Mouse (Mus musculus): ENCODE measurements around the gene Klra3. TPM values are rescaled to one million over a fixed set of nuclear protein-coding genes. Genes with fewer than 3 reads are reported as not detected.
"Not testable (repeated sequence)": the region's sequence is repeated elsewhere in the genome, so short reads cannot be mapped to it uniquely, and the experiment has no call there.

Gene Klra3
- not detected in 2 replicates for polyA plus RNA-seq (2015; fragmentation: Nextera tagmentation; extraction: Ambion mirVana)

- 82% methylated on average over 8 of the region's 8 CpGs for WGBS
These were observed at the start of gene Klra3 for GRCm38 (mm10) chr6:130337411-130337810. Gene Klra3, minus strand, starts transcription at chr6:130337574.

GRCm38 (mm10) chr6:130386750-130387149 is 49.4 kb upstream of the Klra3 start, which contains the start of gene Klra1:
Gene Klra1, minus strand, starts transcription at chr6:130386874.
- Histone ChIP-seq H3K27ac (no peak within 1 kb of the TSS), H3K4me3 (replicated peaks; ENCODE audit: low read depth, low read length) (no peak within 1 kb of the TSS), H3K9ac (ENCODE audit: low read depth, low read length) (no peak within 1 kb of the TSS), H3K4me1 (replicated peaks; ENCODE audit: insufficient read depth, low read length) (no peaks in the 10 kb centered on the region), H3K36me3 (ENCODE audit: insufficient read depth, low read length) (no peaks in the 10 kb centered on the region), H3K9me3 (replicated peaks; ENCODE audit: low read length) (no peaks in the 10 kb centered on the region), H3K27me3 (ENCODE audit: insufficient read depth, low read length) (no peaks in the 10 kb centered on the region), H3K4me2 (ENCODE audit: low read length) (no peak within 1 kb of the TSS)
- no peak for TF ChIP-seq CTCF (IDR thresholded peaks at IDR 0.05; ENCODE audit: low read depth)
- no peak for DNase-seq (ENCODE audit: low spot score)
- no peak for ATAC-seq (replicated peaks; ENCODE audit: low FRiP score, low read depth)
- WGBS: 79% methylated on average over 2 of the region's 2 CpGs

More at GRCm38 (mm10) chr6:130337411-130337810, at the start of gene Klra3:
- Histone ChIP-seq H3K9me3 (replicated peaks; ENCODE audit: low read length) (no peaks in the 10 kb centered on the region), H3K36me3 (ENCODE audit: insufficient read depth, low read length) (no peaks in the 10 kb centered on the region), H3K27ac (no peak within 1 kb of the TSS), H3K4me3 (replicated peaks; ENCODE audit: low read depth, low read length) (no peak within 1 kb of the TSS), H3K4me1 (replicated peaks; ENCODE audit: insufficient read depth, low read length) (no peaks in the 10 kb centered on the region), H3K27me3 (ENCODE audit: insufficient read depth, low read length) (no peaks in the 10 kb centered on the region), H3K9ac (ENCODE audit: low read depth, low read length) (no peak within 1 kb of the TSS), H3K4me2 (ENCODE audit: low read length) (no peak within 1 kb of the TSS)
- ATAC-seq (replicated peaks; ENCODE audit: low FRiP score, low read depth): no peak
- no peak for DNase-seq (ENCODE audit: low spot score)
- TF ChIP-seq CTCF (IDR thresholded peaks at IDR 0.05; ENCODE audit: low read depth): no peak

GRCm38 (mm10) chr6:130385803-130386202 is 48.4 kb upstream of the Klra3 start:
- DNase-seq (ENCODE audit: low spot score): no peak
- Histone ChIP-seq H3K4me3 (replicated peaks; ENCODE audit: low read depth, low read length) (no peak overlapping the region), H3K4me1 (replicated peaks; ENCODE audit: insufficient read depth, low read length) (no peaks in the 10 kb centered on the region), H3K27me3 (ENCODE audit: insufficient read depth, low read length) (no peaks in the 10 kb centered on the region), H3K9ac (ENCODE audit: low read depth, low read length) (no peak overlapping the region), H3K9me3 (replicated peaks; ENCODE audit: low read length) (no peaks in the 10 kb centered on the region), H3K36me3 (ENCODE audit: insufficient read depth, low read length) (no peaks in the 10 kb centered on the region), H3K4me2 (ENCODE audit: low read length) (no peak overlapping the region), H3K27ac (no peak overlapping the region)
- no peak for TF ChIP-seq CTCF (IDR thresholded peaks at IDR 0.05; ENCODE audit: low read depth)
- WGBS: 44% methylated on average over 1 of the region's 1 CpGs
- ATAC-seq (replicated peaks; ENCODE audit: low FRiP score, low read depth): no peak

- H3K27me3 ChIP-seq (ENCODE audit: insufficient read depth, low read length): no peaks in the 10 kb centered on the region
- 76% methylated on average over 4 of the region's 4 CpGs for WGBS
- no peak overlapping the region for H3K9ac ChIP-seq (ENCODE audit: low read depth, low read length)
- TF ChIP-seq CTCF (IDR thresholded peaks at IDR 0.05; ENCODE audit: low read depth): no peak
- ATAC-seq (replicated peaks; ENCODE audit: low FRiP score, low read depth) (no peak), DNase-seq (ENCODE audit: low spot score) (no peak)
- H3K36me3 ChIP-seq (ENCODE audit: insufficient read depth, low read length): no peaks in the 10 kb centered on the region
- no peak overlapping the region for H3K27ac ChIP-seq
- H3K4me2 ChIP-seq (ENCODE audit: low read length): no peak overlapping the region
- H3K4me3 ChIP-seq (replicated peaks; ENCODE audit: low read depth, low read length): no peak overlapping the region
- H3K9me3 ChIP-seq (replicated peaks; ENCODE audit: low read length): no peaks in the 10 kb centered on the region
- no peaks in the 10 kb centered on the region for H3K4me1 ChIP-seq (replicated peaks; ENCODE audit: insufficient read depth, low read length)
These were observed 45.0 kb upstream of the Klra3 start for GRCm38 (mm10) chr6:130382375-130382774.

- H3K27ac ChIP-seq; H3K4me3 ChIP-seq (replicated peaks; ENCODE audit: low read depth, low read length); H3K36me3 ChIP-seq (ENCODE audit: insufficient read depth, low read length); ATAC-seq (replicated peaks; ENCODE audit: low FRiP score, low read depth); H3K4me2 ChIP-seq (ENCODE audit: low read length); H3K27me3 ChIP-seq (ENCODE audit: insufficient read depth, low read length); H3K4me1 ChIP-seq (replicated peaks; ENCODE audit: insufficient read depth, low read length); H3K9ac ChIP-seq (ENCODE audit: low read depth, low read length); H3K9me3 ChIP-seq (replicated peaks; ENCODE audit: low read length); DNase-seq (ENCODE audit: low spot score): not testable (repeated sequence)
- WGBS: 38% methylated on average over 1 of the region's 1 CpGs
These were observed 8.0 kb upstream of the Klra3 start for GRCm38 (mm10) chr6:130345381-130345780.

- ATAC-seq (replicated peaks; ENCODE audit: low FRiP score, low read depth); H3K27ac ChIP-seq; H3K36me3 ChIP-seq (ENCODE audit: insufficient read depth, low read length); H3K4me2 ChIP-seq (ENCODE audit: low read length); H3K4me1 ChIP-seq (replicated peaks; ENCODE audit: insufficient read depth, low read length); H3K4me3 ChIP-seq (replicated peaks; ENCODE audit: low read depth, low read length); H3K9ac ChIP-seq (ENCODE audit: low read depth, low read length); H3K9me3 ChIP-seq (replicated peaks; ENCODE audit: low read length); H3K27me3 ChIP-seq (ENCODE audit: insufficient read depth, low read length); DNase-seq (ENCODE audit: low spot score): not testable (repeated sequence)
- 89% methylated on average over 2 of the region's 2 CpGs for WGBS
These were observed 4.6 kb upstream of the Klra3 start for GRCm38 (mm10) chr6:130341973-130342372.

- no peak overlapping the region for H3K9ac ChIP-seq (ENCODE audit: low read depth, low read length)
- no peak overlapping the region for H3K4me3 ChIP-seq (replicated peaks; ENCODE audit: low read depth, low read length)
- no peaks in the 10 kb centered on the region for H3K9me3 ChIP-seq (replicated peaks; ENCODE audit: low read length)
- H3K27ac ChIP-seq: no peak overlapping the region
- H3K4me2 ChIP-seq (ENCODE audit: low read length): no peak overlapping the region
- no peaks in the 10 kb centered on the region for H3K4me1 ChIP-seq (replicated peaks; ENCODE audit: insufficient read depth, low read length)
- H3K36me3 ChIP-seq (ENCODE audit: insufficient read depth, low read length): no peaks in the 10 kb centered on the region
- DNase-seq (ENCODE audit: low spot score) (no peak), ATAC-seq (replicated peaks; ENCODE audit: low FRiP score, low read depth) (no peak)
- no peaks in the 10 kb centered on the region for H3K27me3 ChIP-seq (ENCODE audit: insufficient read depth, low read length)
- TF ChIP-seq CTCF (IDR thresholded peaks at IDR 0.05; ENCODE audit: low read depth): no peak
These were observed 49.3 kb downstream of the Klra3 start for GRCm38 (mm10) chr6:130287984-130288649.

GRCm38 (mm10) chr6:130281828-130282227 is 55.5 kb downstream of the Klra3 start, which contains the start of gene Klra10:
Gene Klra10, minus strand, starts transcription at chr6:130281928.
- H3K9ac ChIP-seq (ENCODE audit: low read depth, low read length); DNase-seq (ENCODE audit: low spot score); H3K4me1 ChIP-seq (replicated peaks; ENCODE audit: insufficient read depth, low read length); H3K9me3 ChIP-seq (replicated peaks; ENCODE audit: low read length); H3K36me3 ChIP-seq (ENCODE audit: insufficient read depth, low read length); H3K27ac ChIP-seq; H3K4me3 ChIP-seq (replicated peaks; ENCODE audit: low read depth, low read length); ATAC-seq (replicated peaks; ENCODE audit: low FRiP score, low read depth); H3K4me2 ChIP-seq (ENCODE audit: low read length); H3K27me3 ChIP-seq (ENCODE audit: insufficient read depth, low read length): not testable (repeated sequence)
- 72% methylated on average over 1 of the region's 1 CpGs for WGBS

Measured in kidney, postnatal 0 days (tissue).